Mouse (Mus musculus) adrenal gland, postnatal 4 days (tissue): Measurements from ENCODE around the gene Slfnl1. TPM values are rescaled to one million over a fixed set of nuclear protein-coding genes. Genes with fewer than 3 reads are reported as not detected.

Experiments used
- DNase-seq, 2 experiments: peaks; one replicate each; pipeline ENCODE4 v3.0.0; 2021 to 2022; ENCODE audit warnings: low spot score in 2 of 2, mixed read lengths in 2 of 2
- total RNA-seq, 2 experiments: library from RNA; stranded (reverse); gene quantifications; 2 replicates each; pipeline ENCODE4 v1.2.3; 2021

Gene Slfnl1
- total RNA-seq, 2 experiments from 2014 or later: 0.45 to 0.56 TPM

DNA sequence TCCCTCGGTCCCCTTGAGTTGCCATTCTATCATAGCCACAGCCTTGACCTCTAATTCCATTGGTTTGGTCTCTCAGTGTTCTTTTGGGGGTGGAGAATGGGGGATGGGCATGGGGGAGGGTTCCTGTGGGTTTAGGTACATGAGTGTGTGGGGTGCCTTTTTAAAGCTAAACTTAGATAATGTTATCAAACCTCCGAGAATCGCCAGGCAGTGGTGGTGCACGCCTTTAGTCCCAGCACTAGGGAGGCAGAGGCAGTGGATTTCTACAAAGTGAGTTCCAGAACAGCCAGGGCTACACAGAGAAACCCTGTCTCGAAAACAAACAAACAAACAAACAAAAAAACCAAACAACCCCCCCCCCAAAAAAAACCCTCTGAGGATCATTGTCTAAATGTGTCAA lies 48.9 kb downstream of the Slfnl1 start:
- no peak for DNase-seq

DNA sequence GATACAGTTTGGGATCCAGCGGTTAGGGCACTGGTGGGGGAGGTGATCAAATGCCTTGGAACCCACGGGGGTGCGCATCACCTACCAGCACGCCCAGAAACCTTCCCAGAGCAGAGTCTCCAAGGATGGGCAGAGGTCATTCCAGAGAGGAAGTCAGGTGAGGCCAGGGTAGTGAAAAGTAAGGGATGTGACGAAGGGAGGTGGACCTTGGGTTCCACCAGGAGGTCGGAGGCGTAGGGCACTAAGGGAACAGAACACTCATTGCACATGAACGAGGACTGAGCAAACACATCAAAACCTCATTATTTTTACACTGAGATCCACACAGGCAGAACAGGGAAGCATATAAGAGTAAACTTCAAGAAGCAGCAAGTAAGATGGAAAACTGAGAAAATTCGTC lies 49.7 kb downstream of the Slfnl1 start:
- DNase-seq: no peak

Other genes starting within 250 kb of the Slfnl1 start
- 1 to 10 TPM; 4.4 to 4.5 TPM for gene Foxo6, start 244.9 kb upstream of the Slfnl1 start, total RNA-seq
- gene Scmh1, start 127.0 kb upstream of the Slfnl1 start, total RNA-seq: 10 to 100 TPM; 60.9 to 62.2 TPM
- gene Ctps, start 38.0 kb downstream of the Slfnl1 start, total RNA-seq: 10 to 100 TPM; 30.3 to 34.3 TPM
- not detected for gene Gm8439, start 56.5 kb downstream of the Slfnl1 start, total RNA-seq
- gene Cited4, start 134.3 kb downstream of the Slfnl1 start, total RNA-seq: 10 to 100 TPM in 1 of 2 experiments, 1 to 10 TPM in 1; 8.2 to 10.4 TPM
- 1 to 10 TPM; 5.6 to 6.5 TPM for gene Kcnq4, start 216.4 kb downstream of the Slfnl1 start, total RNA-seq